Mouse (Mus musculus): ENCODE data around the gene Tcf7. TPM values are rescaled to one million over a fixed set of nuclear protein-coding genes. Genes with fewer than 3 reads are reported as not detected.

Tcf7 gene
- polyA plus RNA-seq, 1 experiment from 2014 or later: 9.2 TPM

- H3K9ac ChIP-seq (replicated peaks; ENCODE audit: low read length): no peak overlapping the region
- peaks cover 21% of the 10 kb centered on the region for H3K27me3 ChIP-seq (ENCODE audit: control insufficient read depth, insufficient read depth, low read length)
- ATAC-seq (replicated peaks; ENCODE audit: insufficient number of reproducible peaks, low FRiP score, low TSS enrichment, low read depth): no peak
- H3K27ac ChIP-seq (replicated peaks; ENCODE audit: low read depth, low read length): no peak overlapping the region
- WGBS: 67% methylated on average over 19 of the region's 19 CpGs
- peak overlapping the region; percentile 64 for H3K4me3 ChIP-seq (ENCODE audit: low read depth, low read length)
- H3K4me1 ChIP-seq (ENCODE audit: control insufficient read depth, insufficient read depth, low read length): peaks cover 13% of the 10 kb centered on the region
- no peaks in the 10 kb centered on the region for H3K36me3 ChIP-seq (replicated peaks; ENCODE audit: control insufficient read depth, insufficient read depth, low read depth, low read length)
- no peaks in the 10 kb centered on the region for H3K9me3 ChIP-seq (replicated peaks; ENCODE audit: control insufficient read depth, low read length)
- no peak for DNase-seq (ENCODE audit: low spot score)
- peak overlapping the region; percentile 98; the same call in 1 of the 2 replicates for H3K4me2 ChIP-seq (ENCODE audit: low read depth, low read length)
These were observed 1.1 kb downstream of the Tcf7 start for GRCm38 (mm10) chr11:52281568-52282328.

DNA sequence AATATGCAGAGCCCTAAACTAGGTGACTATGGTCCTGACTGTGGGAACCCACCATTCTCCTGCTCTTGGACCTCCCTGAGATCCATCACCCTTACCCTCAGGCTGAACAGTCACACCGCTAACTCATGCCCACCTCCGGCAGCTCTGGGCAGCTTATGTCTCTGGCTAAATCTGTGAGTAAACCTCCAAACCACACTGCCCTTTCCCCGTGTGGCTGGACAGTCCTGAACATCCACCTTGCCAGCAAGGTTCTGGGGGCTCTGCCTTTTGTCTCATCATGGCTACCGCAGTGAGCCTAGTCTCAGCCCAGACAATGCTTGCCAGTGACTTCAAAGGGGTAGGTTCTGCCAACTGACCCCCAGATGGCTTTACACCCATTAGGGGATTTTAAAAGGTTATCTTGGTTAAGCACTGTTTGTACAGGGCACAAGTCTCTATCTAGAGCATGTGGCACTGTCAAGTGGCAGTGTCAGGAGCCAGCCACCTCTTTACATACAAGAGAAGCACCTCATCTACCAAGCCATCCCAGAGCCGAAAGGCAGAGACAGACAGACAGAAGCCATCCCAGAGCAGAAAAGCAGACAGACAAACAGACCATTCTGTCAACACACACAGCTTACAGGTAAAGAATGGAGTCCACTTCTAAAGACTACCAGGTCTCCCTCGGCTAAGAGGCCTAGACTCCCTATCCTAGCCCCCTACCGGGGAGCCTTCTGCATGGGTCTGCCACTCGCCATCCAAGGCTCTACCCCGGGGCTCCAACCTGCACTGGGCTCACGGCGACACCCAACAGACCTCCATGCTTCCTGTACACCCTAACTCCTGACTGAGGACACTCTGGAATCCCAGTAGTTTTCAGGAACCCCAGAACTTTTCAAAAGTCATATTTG is 2.0 kb downstream of the Tcf7 start:
- Histone ChIP-seq H3K4me3 (ENCODE audit: low read depth, low read length) (no peak overlapping the region), H3K9me3 (replicated peaks; ENCODE audit: control insufficient read depth, low read length) (no peaks in the 10 kb centered on the region), H3K27ac (replicated peaks; ENCODE audit: low read depth, low read length) (no peak overlapping the region), H3K4me2 (ENCODE audit: low read depth, low read length) (no peak overlapping the region), H3K36me3 (replicated peaks; ENCODE audit: control insufficient read depth, insufficient read depth, low read depth, low read length) (no peaks in the 10 kb centered on the region), H3K27me3 (ENCODE audit: control insufficient read depth, insufficient read depth, low read length) (peaks cover 21% of the 10 kb centered on the region), H3K9ac (replicated peaks; ENCODE audit: low read length) (no peak overlapping the region), H3K4me1 (ENCODE audit: control insufficient read depth, insufficient read depth, low read length) (peaks cover 9% of the 10 kb centered on the region)
- 90% methylated on average over 11 of the region's 11 CpGs for WGBS
- ATAC-seq (replicated peaks; ENCODE audit: insufficient number of reproducible peaks, low FRiP score, low TSS enrichment, low read depth) (no peak), DNase-seq (ENCODE audit: low spot score) (no peak)

DNA sequence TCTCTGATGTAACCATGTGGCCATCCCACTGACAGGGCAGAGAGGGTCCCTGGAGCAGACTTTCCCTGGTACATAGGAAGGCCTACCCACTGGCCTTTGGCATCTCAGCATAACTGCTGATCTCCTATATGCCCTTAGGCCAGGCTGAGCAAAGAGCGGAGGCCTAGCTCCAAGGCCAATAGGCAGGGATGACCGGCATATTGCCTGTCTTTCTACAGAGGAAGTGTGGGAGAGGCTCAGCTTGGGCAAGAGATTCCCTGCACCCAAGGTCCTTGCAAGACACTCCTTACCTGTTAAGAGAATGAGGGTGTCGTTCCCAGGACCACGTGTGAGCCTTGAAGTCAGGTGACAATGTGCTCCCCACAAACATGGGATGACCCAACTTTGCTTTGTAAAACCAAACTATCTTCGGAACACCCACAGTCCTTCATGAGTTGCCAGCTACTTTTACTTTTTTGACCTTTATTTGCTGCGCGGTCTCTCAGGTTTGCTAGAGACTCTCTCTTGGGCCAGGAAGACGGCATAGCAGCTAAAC is 3.1 kb downstream of the Tcf7 start:
- Histone ChIP-seq H3K4me3 (ENCODE audit: low read depth, low read length) (no peak overlapping the region), H3K9ac (replicated peaks; ENCODE audit: low read length) (no peak overlapping the region), H3K4me1 (ENCODE audit: control insufficient read depth, insufficient read depth, low read length) (peaks cover 9% of the 10 kb centered on the region), H3K27ac (replicated peaks; ENCODE audit: low read depth, low read length) (no peak overlapping the region), H3K36me3 (replicated peaks; ENCODE audit: control insufficient read depth, insufficient read depth, low read depth, low read length) (no peaks in the 10 kb centered on the region), H3K27me3 (ENCODE audit: control insufficient read depth, insufficient read depth, low read length) (peaks cover 16% of the 10 kb centered on the region), H3K4me2 (ENCODE audit: low read depth, low read length) (no peak overlapping the region), H3K9me3 (replicated peaks; ENCODE audit: control insufficient read depth, low read length) (no peaks in the 10 kb centered on the region)
- ATAC-seq (replicated peaks; ENCODE audit: insufficient number of reproducible peaks, low FRiP score, low TSS enrichment, low read depth) (no peak), DNase-seq (ENCODE audit: low spot score) (no peak)
- 96% methylated on average over 8 of the region's 8 CpGs for WGBS

- Histone ChIP-seq H3K27ac (replicated peaks; ENCODE audit: low read depth, low read length) (no peak overlapping the region), H3K4me2 (ENCODE audit: low read depth, low read length) (no peak overlapping the region), H3K4me1 (ENCODE audit: control insufficient read depth, insufficient read depth, low read length) (peaks cover 4% of the 10 kb centered on the region; the same call in 1 of the 2 replicates), H3K27me3 (ENCODE audit: control insufficient read depth, insufficient read depth, low read length) (peaks cover 11% of the 10 kb centered on the region), H3K36me3 (replicated peaks; ENCODE audit: control insufficient read depth, insufficient read depth, low read depth, low read length) (no peaks in the 10 kb centered on the region), H3K4me3 (ENCODE audit: low read depth, low read length) (no peak overlapping the region), H3K9ac (replicated peaks; ENCODE audit: low read length) (no peak overlapping the region), H3K9me3 (replicated peaks; ENCODE audit: control insufficient read depth, low read length) (no peaks in the 10 kb centered on the region)
- WGBS: 93% methylated on average over 6 of the region's 6 CpGs
- ATAC-seq (replicated peaks; ENCODE audit: insufficient number of reproducible peaks, low FRiP score, low TSS enrichment, low read depth): no peak
- DNase-seq (ENCODE audit: low spot score): no peak
These were observed 3.8 kb downstream of the Tcf7 start for GRCm38 (mm10) chr11:52278991-52279390.

GRCm38 (mm10) chr11:52278164-52278563 is 4.7 kb downstream of the Tcf7 start:
- 88% methylated on average over 3 of the region's 3 CpGs for WGBS

DNA sequence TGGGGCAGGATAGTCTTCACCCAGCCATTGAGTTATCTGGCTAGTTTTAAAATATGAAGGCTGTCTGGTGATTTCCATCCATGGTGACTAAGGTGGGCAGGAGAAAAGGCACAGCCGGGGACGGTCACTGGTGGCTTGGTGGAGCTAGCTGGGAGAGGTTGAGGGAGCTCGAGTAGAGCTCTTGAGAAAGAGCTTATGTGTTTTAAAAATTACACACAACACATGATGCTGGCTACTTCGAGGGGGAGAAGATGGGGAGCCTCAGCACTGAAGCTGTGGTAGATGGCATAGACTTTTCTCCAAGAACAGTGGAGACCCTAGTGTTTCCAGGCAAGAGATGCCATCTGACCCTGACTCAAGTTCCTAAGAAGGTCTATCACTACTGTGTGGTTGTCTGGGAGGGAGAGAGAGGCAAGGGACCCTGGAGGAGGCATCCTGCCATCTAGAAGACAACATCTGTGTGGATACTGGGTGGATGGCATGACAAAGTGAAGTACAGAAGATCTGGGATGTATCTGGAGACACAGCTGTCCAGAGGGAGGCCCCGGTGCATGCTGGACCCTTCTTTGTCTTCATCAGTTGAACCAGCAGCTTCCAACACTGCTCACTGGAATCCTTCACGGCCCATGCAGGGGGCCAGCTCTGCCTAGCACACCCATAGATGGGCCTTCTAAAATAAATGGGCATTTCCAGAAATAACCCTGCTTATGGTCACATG is 5.2 kb downstream of the Tcf7 start:
- ATAC-seq (replicated peaks; ENCODE audit: insufficient number of reproducible peaks, low FRiP score, low TSS enrichment, low read depth): no peak
- DNase-seq (ENCODE audit: low spot score): no peak
- Histone ChIP-seq H3K27ac (replicated peaks; ENCODE audit: low read depth, low read length) (no peak overlapping the region), H3K4me1 (ENCODE audit: control insufficient read depth, insufficient read depth, low read length) (peaks cover 3% of the 10 kb centered on the region; the same call in 1 of the 2 replicates), H3K36me3 (replicated peaks; ENCODE audit: control insufficient read depth, insufficient read depth, low read depth, low read length) (no peaks in the 10 kb centered on the region), H3K9ac (replicated peaks; ENCODE audit: low read length) (no peak overlapping the region), H3K27me3 (ENCODE audit: control insufficient read depth, insufficient read depth, low read length) (no peaks in the 10 kb centered on the region; the same call in 1 of the 2 replicates), H3K9me3 (replicated peaks; ENCODE audit: control insufficient read depth, low read length) (no peaks in the 10 kb centered on the region), H3K4me2 (ENCODE audit: low read depth, low read length) (no peak overlapping the region), H3K4me3 (ENCODE audit: low read depth, low read length) (no peak overlapping the region)
- WGBS: 88% methylated on average over 6 of the region's 6 CpGs

More at GRCm38 (mm10) chr11:52278164-52278563, 4.7 kb downstream of the Tcf7 start:
- Histone ChIP-seq H3K4me3 (ENCODE audit: low read depth, low read length) (no peak overlapping the region), H3K9me3 (replicated peaks; ENCODE audit: control insufficient read depth, low read length) (no peaks in the 10 kb centered on the region), H3K4me2 (ENCODE audit: low read depth, low read length) (no peak overlapping the region), H3K27ac (replicated peaks; ENCODE audit: low read depth, low read length) (no peak overlapping the region), H3K36me3 (replicated peaks; ENCODE audit: control insufficient read depth, insufficient read depth, low read depth, low read length) (no peaks in the 10 kb centered on the region), H3K4me1 (ENCODE audit: control insufficient read depth, insufficient read depth, low read length) (peaks cover 4% of the 10 kb centered on the region; the same call in 1 of the 2 replicates), H3K9ac (replicated peaks; ENCODE audit: low read length) (no peak overlapping the region), H3K27me3 (ENCODE audit: control insufficient read depth, insufficient read depth, low read length) (peaks cover 6% of the 10 kb centered on the region)
- no peak for DNase-seq (ENCODE audit: low spot score)
- no peak for ATAC-seq (replicated peaks; ENCODE audit: insufficient number of reproducible peaks, low FRiP score, low TSS enrichment, low read depth)

DNA sequence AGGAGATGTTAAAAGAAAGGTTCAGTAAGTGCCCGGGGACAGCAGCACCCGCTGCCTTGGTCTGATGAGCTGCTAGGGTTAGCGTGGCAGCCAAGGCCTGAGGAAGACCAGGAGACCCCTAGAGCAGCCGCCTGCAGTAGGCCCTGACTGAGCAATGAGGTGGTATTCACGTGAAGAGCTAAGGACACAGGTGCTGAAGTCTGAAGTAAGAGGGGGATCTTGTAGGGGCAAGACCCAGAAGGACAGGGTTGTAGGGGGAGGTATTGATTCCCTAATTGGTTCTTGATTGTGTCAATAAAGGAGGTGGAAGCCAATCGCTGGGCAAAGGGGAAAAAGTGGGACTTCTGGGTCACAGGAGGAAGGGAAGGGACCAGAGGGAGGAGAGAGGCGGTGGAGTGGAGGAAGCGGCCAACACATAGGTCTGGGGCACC is 5.8 kb downstream of the Tcf7 start:
- no peaks in the 10 kb centered on the region for H3K9me3 ChIP-seq (replicated peaks; ENCODE audit: control insufficient read depth, low read length)
- H3K4me2 ChIP-seq (ENCODE audit: low read depth, low read length): no peak overlapping the region
- H3K9ac ChIP-seq (replicated peaks; ENCODE audit: low read length): no peak overlapping the region
- ATAC-seq (replicated peaks; ENCODE audit: insufficient number of reproducible peaks, low FRiP score, low TSS enrichment, low read depth): no peak
- no peaks in the 10 kb centered on the region; the same call in 1 of the 2 replicates for H3K27me3 ChIP-seq (ENCODE audit: control insufficient read depth, insufficient read depth, low read length)
- H3K27ac ChIP-seq (replicated peaks; ENCODE audit: low read depth, low read length): no peak overlapping the region
- no peak overlapping the region for H3K4me3 ChIP-seq (ENCODE audit: low read depth, low read length)
- peaks cover 4% of the 10 kb centered on the region for H3K4me1 ChIP-seq (ENCODE audit: control insufficient read depth, insufficient read depth, low read length)
- H3K36me3 ChIP-seq (replicated peaks; ENCODE audit: control insufficient read depth, insufficient read depth, low read depth, low read length): no peaks in the 10 kb centered on the region
- DNase-seq (ENCODE audit: low spot score): no peak
- 83% methylated on average over 7 of the region's 8 CpGs for WGBS
